Mouse (Mus musculus): ENCODE measurements at regions not wholly inside any gene's neighbourhood (a gene's known extent, or its start where the extent isn't known, plus 50 kb on each side); places are given as distances from the start of the nearest gene placed in this dataset.

- DNase-seq (ENCODE audit: extremely low spot score): no peak
Measured at GRCm38 (mm10) chr11:90981626-90982025, 293.5 kb upstream of the Tom1l1 start.

- no peak for DNase-seq (ENCODE audit: extremely low spot score)
Measured at GRCm38 (mm10) chr11:90978234-90978633, 290.1 kb upstream of the Tom1l1 start.

DNA sequence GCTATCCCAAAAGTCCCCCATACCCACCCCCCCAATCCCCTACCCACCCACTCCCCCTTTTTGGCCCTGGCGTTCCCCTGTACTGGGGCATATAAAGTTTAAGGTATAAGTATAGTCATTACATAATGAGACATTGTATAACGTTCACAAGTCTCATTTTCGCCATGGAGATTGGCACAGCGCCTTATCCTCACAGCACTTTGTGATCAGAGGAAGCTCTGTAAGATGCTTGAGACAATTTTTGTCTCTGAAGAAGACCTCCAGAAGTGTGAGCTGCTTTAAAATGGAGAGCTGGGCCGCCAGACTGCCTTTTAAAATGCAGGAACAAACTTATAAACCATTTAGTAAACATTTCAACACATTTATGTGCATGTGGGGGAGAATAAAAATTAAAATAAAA lies 252.9 kb upstream of the Tom1l1 start:
- no peak for DNase-seq (ENCODE audit: extremely low spot score)

DNA sequence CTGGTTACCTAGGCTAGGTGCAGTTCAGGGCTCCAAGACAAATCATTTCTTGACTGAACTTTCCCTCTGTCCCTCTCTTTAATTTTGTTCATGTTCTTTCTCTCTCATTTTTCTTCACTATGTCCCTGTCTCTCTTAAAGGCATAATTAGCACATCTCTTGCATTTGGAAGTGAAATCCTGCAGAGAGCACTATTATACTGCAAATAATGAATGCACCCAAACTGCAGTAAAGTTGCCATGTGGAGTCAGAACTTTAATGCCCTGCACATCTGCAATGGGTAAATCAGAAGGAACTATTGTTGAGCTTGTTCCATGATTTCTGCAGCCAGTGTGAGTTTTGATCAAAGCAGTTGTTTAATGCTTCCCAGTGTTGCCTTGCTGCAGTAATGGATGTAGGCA lies 237.6 kb upstream of the Tom1l1 start:
- DNase-seq (ENCODE audit: extremely low spot score): no peak

DNA sequence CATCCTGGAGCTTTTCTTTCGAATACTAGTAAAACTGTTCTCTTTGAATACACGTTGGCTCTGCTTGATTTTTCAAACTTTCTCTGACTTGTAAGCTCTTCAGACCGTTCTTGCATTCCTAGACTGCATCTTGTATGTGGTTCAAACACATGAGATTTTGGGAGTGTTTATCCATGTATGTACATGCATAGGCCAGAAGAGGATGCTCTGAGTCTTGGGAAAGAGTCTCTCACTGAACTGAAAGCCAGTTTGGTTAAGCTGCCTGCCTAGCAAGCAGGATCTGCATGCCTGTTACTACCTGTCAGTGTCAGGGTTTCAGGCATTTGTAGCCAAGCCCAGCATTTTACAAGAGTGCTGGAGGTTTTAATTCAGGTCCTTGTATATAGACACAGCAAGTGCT lies 229.6 kb upstream of the Tom1l1 start:
- no peak for DNase-seq (ENCODE audit: extremely low spot score)

- DNase-seq (ENCODE audit: extremely low spot score): no peak
Measured at GRCm38 (mm10) chr11:90894236-90894635, 206.1 kb upstream of the Tom1l1 start.

GRCm38 (mm10) chr11:90873122-90873521 lies 185.0 kb upstream of the Tom1l1 start:
- DNase-seq (ENCODE audit: extremely low spot score): no peak

DNA sequence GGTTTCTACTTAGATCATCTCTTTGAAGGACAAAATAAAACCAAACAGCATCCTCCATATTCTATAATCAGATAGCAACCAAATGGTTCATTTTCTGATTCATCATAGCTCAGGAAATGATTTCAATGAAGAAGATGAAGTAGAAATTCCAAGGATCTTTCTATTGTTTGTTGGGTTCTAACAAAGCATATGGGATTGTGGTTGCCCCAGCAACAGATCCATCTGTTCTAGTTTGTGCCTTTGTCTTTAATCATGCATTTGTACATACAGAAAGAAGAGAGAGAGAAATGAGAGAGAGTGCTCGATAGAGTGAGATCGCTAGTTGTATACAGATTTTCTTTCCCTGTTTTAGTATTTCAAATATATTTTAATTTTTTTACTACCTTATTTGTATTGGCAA lies 183.5 kb upstream of the Tom1l1 start:
- DNase-seq (ENCODE audit: extremely low spot score): no peak

DNA sequence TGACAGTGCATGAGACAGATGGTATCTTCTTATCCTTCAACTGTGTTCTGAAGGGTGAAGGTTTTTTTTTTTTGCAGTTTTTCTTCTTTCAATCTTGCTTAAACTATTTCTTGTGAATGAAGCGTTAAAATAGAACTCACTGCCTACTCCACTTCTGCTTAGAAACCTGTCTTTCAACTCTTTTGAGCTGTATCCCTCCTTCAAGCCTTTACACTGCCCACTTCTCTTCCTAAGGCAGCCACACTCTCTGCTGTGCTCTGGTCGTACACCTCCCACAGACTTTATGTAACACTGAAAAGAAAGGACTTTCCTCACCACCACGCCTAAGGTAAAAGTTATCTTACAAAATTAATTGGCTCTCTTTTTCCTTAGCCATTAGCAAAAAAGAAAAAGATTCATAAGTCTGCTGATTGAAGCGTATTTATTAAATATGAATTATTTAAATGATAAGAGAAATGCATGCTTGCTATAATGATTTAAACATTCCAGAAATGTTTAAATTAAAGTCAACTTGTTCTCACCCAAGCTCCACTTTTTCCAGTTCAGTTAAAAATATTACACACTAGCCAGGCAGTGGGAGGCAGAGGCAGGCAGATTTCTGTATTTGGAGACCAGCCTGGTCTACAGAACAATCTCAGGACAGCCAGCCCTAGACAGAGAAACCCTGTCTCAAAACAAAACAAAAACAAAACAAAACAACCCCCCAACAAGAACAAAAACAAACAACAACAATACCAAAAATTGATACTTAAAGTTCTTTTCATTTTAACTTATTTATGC lies 176.0 kb upstream of the Tom1l1 start:
- DNase-seq (ENCODE audit: extremely low spot score): no peak

- no peak for DNase-seq (ENCODE audit: extremely low spot score)
Measured at GRCm38 (mm10) chr11:90855731-90856130, 167.6 kb upstream of the Tom1l1 start.

- DNase-seq (ENCODE audit: extremely low spot score): no peak
Measured at GRCm38 (mm10) chr11:90855324-90855723, 167.2 kb upstream of the Tom1l1 start.

DNA sequence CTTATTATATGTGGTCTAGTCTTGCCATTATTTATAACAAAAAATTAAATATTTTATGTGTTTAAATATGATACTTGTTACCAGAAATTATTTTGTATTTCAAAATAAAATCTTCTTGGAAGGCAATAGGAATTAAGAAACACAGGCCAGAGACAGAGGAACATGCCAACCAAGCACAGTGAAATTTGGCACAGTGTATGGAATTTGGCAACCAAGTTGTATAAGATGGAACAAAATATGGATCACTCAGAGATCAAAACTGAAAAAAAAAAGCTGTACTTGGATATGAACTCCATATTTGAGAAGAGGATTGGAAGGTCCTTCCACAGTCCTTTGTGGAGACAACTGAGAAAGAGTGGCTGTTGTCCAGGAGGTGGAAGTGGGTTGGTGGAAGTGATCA lies 163.1 kb upstream of the Tom1l1 start:
- DNase-seq (ENCODE audit: extremely low spot score): no peak

DNA sequence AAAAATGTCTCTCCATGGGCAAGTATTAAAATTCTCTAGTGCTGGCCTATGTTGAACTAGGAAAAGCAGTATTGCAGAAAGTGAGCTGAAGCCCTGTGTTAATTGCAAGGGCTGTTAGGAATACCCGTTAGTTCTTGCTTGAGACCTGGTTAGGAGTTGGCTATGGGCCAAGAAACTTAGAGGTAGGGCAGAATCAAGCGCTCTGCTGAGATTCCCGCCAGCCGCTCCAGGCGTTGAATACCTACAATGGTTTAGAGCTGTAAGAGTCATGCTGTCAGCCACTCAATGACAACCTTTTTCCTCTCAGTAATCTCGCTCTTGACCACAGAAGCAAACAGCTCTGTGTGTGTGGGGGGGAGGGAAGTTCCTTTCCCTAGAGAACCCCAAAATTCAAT lies 156.8 kb upstream of the Tom1l1 start:
- no peak for DNase-seq (ENCODE audit: extremely low spot score)

DNA sequence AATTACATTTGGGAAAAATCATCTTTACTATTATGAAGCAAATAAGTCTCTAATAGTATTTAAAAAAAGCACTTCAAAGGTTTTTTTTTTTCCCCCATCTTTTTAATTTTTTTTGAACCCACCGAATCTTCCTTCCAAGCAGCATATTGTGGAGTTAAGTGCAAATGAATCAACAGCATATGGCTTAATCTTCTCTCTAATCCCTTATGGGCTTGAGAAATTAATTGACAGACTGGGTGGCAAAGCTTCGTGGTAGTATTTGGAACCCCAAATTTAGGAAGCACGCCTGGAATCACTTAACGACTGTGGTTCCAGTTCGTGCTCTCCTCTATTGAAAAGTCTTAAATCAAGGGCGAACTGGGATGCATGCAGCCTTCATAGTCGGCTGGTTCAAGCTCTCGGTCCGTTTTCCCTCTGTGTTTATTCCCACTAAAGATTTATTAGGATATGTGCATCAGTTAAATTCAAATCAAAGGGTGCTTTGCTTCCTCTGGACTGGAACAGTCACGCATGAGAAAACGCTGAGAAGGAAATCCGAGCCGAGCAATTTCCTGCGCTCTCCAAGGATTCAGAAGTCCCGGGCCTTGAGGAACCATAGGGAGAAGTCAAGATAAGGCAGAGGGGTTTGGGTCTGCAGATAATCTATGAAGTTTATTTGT lies 156.2 kb upstream of the Tom1l1 start:
- DNase-seq (ENCODE audit: extremely low spot score): peak; percentile 2

DNA sequence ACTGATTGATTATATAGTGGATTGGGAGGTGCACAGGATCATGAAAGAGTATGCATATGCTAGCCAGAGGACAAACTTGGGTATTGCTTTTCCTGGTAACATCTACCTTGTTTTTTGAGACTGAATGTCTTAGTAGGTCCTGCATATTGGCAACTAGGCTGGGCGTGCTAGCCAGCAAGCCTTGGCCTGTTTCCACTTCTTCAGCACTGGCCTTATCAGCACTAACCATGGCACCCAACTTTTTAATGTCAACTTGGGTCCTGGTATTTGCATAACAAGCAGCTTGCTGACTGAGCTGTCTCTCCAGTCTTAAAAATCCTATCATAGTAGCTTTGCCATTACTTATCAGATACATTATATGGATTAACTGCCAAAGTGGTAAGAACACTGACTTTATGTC lies 150.0 kb upstream of the Tom1l1 start:
- no peak for DNase-seq (ENCODE audit: extremely low spot score)

- DNase-seq (ENCODE audit: extremely low spot score): no peak
Measured at GRCm38 (mm10) chr11:90824761-90825160, 136.6 kb upstream of the Tom1l1 start.

GRCm38 (mm10) chr11:90816727-90817126 lies 128.6 kb upstream of the Tom1l1 start:
- DNase-seq (ENCODE audit: extremely low spot score): no peak

DNA sequence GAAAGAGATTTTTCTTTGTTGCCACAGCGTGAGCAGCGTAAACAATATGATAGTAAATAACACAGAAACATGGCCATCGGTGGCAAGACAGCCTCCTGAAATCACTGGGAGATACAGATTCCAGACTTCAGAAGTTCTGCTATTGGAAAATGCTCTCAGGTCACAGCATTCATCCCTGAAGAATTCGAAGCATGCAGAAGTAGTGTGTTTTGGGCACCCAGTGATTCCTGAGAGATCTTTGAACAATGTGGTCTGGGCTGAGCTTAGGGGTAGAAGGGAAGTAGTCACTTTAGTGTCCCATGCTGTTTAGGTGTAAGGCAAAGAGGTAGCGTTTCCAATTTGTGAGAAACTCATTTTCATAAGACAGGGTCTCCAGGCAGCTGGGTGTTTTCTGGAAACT lies 126.3 kb upstream of the Tom1l1 start:
- DNase-seq (ENCODE audit: extremely low spot score): no peak

DNA sequence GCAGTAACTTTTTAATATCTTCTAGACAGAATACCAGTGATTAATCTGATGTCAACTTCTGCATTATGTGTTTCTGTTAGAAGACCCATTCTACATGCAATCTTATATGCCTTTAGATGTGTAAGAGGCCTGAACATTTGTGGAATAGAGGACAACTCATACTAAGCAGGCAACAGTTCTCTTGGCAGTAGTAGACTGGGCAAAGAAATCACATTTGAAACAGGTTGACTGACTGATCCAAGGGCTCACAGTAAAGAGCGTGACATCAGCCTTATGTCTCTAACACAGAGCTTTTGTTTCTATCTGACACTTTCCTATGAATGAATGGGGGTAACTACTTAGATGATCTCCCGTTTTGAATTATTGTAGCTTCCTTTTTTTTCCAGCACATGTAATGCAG lies 124.8 kb upstream of the Tom1l1 start:
- DNase-seq (ENCODE audit: extremely low spot score): no peak

- no peak for DNase-seq (ENCODE audit: extremely low spot score)
Measured at GRCm38 (mm10) chr11:90812530-90812929, 124.4 kb upstream of the Tom1l1 start.

GRCm38 (mm10) chr11:90808443-90808842 lies 120.3 kb upstream of the Tom1l1 start:
- no peak for DNase-seq (ENCODE audit: extremely low spot score)

- no peak for DNase-seq (ENCODE audit: extremely low spot score)
Measured at GRCm38 (mm10) chr11:90807343-90807742, 119.2 kb upstream of the Tom1l1 start.

- no peak for DNase-seq (ENCODE audit: extremely low spot score)
Measured at GRCm38 (mm10) chr11:90802569-90803363, 114.6 kb upstream of the Tom1l1 start.

Data from embryo, embryonic 9.5 days (tissue).